Mouse (Mus musculus): ENCODE results near the gene Rps27rt. TPM values are rescaled to one million over a fixed set of nuclear protein-coding genes. Genes with fewer than 3 reads are reported as not detected.
A peak's percentile ranks its signal among the peaks of the same experiment; 100 is the strongest.

The Rps27rt gene
- polyA plus RNA-seq, 1 experiment from 2014 or later: 232 TPM

GRCm38 (mm10) chr9:114935321-114935720 is 47.2 kb downstream of the Rps27rt start:
- H3K4me1 ChIP-seq: peaks cover 30% of the 10 kb centered on the region
- no peaks in the 10 kb centered on the region for H3K9me3 ChIP-seq
- peak; percentile 76 for DNase-seq (ENCODE audit: low spot score)
- WGBS: 68% methylated on average over 4 of the region's 4 CpGs
- H3K27me3 ChIP-seq (replicated peaks; ENCODE audit: low read depth, poor library complexity, severe bottlenecking): 0 out of 2 replicates have a peak, but pooled peaks cover 7% of the 10 kb centered on the region
- H3K27ac ChIP-seq (replicated peaks): peak overlapping the region; percentile 35; the same call in 1 of the 2 replicates
- no peak overlapping the region for H3K4me3 ChIP-seq
- H3K36me3 ChIP-seq (replicated peaks): no peaks in the 10 kb centered on the region

DNA sequence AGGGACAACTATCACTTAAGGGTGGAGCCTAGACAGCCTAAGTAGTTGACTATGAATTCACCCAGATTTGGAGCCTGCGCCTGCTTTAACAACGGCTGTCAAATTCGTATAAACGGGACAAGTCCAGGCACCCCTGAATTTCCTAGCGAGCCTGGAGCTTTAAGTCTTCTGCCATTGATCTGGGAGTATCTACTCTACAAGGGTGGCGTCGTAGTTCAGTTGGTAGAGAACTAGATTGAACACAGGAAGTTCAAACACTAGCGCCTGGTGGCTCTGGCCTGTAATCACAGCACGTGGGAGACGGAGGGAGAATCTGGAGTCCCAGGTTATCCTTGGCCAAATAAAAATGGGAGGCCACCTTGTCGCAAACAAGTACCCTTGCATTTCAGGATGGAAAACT is 48.3 kb downstream of the Rps27rt start:
- peak overlapping the region; percentile 81 for H3K27ac ChIP-seq (replicated peaks)
- no peak for DNase-seq (ENCODE audit: low spot score)
- 0 out of 2 replicates have a peak, but pooled peaks cover 7% of the 10 kb centered on the region for H3K27me3 ChIP-seq (replicated peaks; ENCODE audit: low read depth, poor library complexity, severe bottlenecking)
- WGBS: 69% methylated on average over 11 of the region's 11 CpGs
- peaks cover 30% of the 10 kb centered on the region for H3K4me1 ChIP-seq
- peak overlapping the region; percentile 77 for H3K4me3 ChIP-seq
- H3K36me3 ChIP-seq (replicated peaks): no peaks in the 10 kb centered on the region
- no peaks in the 10 kb centered on the region for H3K9me3 ChIP-seq

DNA sequence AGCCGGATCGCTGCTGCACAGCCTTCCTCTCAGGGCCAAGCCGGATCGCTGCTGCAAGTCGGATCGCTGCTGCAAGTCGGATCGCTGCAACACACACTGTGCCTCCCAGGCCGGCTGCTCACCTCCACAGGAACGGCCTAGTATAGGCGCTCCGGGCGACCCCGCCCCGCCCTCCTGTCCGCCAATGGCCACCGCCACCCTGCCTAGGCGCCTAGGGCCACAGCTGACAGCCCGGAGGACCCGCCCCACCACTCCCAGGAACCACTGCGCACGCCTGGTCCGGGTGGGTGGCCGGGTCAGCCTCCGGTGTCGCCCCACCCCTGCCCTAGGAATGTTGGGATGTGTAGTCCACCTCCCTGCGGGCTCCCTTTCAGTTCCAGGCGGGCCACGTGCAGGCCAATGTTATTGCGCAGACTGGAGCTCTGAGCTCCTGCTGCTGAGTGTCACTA is 48.8 kb downstream of the Rps27rt start, which contains the start of gene Gpd1l:
TSS of gene Gpd1l (minus strand) at position 265 of the 449 bp plus-strand sequence.
- peaks cover 30% of the 10 kb centered on the region for H3K4me1 ChIP-seq
- H3K4me3 ChIP-seq: peak within 1 kb of the TSS; percentile 77
- no peaks in the 10 kb centered on the region for H3K9me3 ChIP-seq
- H3K27me3 ChIP-seq (replicated peaks; ENCODE audit: low read depth, poor library complexity, severe bottlenecking): 0 out of 2 replicates have a peak, but pooled peaks cover 7% of the 10 kb centered on the region
- H3K36me3 ChIP-seq (replicated peaks): no peaks in the 10 kb centered on the region
- DNase-seq (ENCODE audit: low spot score): peak; percentile 99
- WGBS: under 1% methylated on average over 30 of the region's 30 CpGs
- peak within 1 kb of the TSS; percentile 81 for H3K27ac ChIP-seq (replicated peaks)

- H3K27ac ChIP-seq (replicated peaks): peak overlapping the region; percentile 81
- under 1% methylated on average over 50 of the region's 50 CpGs for WGBS
- H3K4me1 ChIP-seq: peaks cover 30% of the 10 kb centered on the region
- DNase-seq (ENCODE audit: low spot score): no peak
- no peaks in the 10 kb centered on the region for H3K36me3 ChIP-seq (replicated peaks)
- no peaks in the 10 kb centered on the region for H3K9me3 ChIP-seq
- peak overlapping the region; percentile 77 for H3K4me3 ChIP-seq
- H3K27me3 ChIP-seq (replicated peaks; ENCODE audit: low read depth, poor library complexity, severe bottlenecking): 0 out of 2 replicates have a peak, but pooled peaks cover 7% of the 10 kb centered on the region
Observed at GRCm38 (mm10) chr9:114933037-114933722, 49.4 kb downstream of the Rps27rt start.

- DNase-seq (ENCODE audit: low spot score): peak; percentile 16
- Histone ChIP-seq H3K27me3 (replicated peaks; ENCODE audit: low read depth, poor library complexity, severe bottlenecking) (0 out of 2 replicates have a peak, but pooled peaks cover 7% of the 10 kb centered on the region), H3K9me3 (no peaks in the 10 kb centered on the region), H3K27ac (replicated peaks) (0 out of 2 replicates have a peak overlapping the region, but pooled peaks have one; percentile 81), H3K4me1 (peaks cover 30% of the 10 kb centered on the region), H3K36me3 (replicated peaks) (no peaks in the 10 kb centered on the region), H3K4me3 (peak overlapping the region; percentile 77)
- 23% methylated on average over 13 of the region's 13 CpGs for WGBS
Observed at GRCm38 (mm10) chr9:114932607-114933006, 49.9 kb downstream of the Rps27rt start.

Other genes starting within 250 kb of the Rps27rt start
- 88.0 and 93.2 TPM in 2 replicates for gene Cmtm7, start 200.9 kb downstream of the Rps27rt start, polyA plus RNA-seq (2016; fragmentation: Nextera tagmentation; extraction: Ambion mirVana)
- 21.3 and 26.4 TPM in 2 replicates for gene Cmtm8, start 138.6 kb downstream of the Rps27rt start, polyA plus RNA-seq (2016; fragmentation: Nextera tagmentation; extraction: Ambion mirVana)
- gene Gpd1l, start 48.8 kb downstream of the Rps27rt start, polyA plus RNA-seq (2016; fragmentation: Nextera tagmentation; extraction: Ambion mirVana): 14.8 and 15.2 TPM in 2 replicates
- 1.1 and 1.3 TPM in 2 replicates for gene Osbpl10, start 4.2 kb downstream of the Rps27rt start, polyA plus RNA-seq (2016; fragmentation: Nextera tagmentation; extraction: Ambion mirVana)

Measured in embryonic facial prominence, embryonic 10.5 days (tissue).